Mouse (Mus musculus) kidney, embryonic 16.5 days (tissue): ENCODE results near the gene Tubb5. TPM values are rescaled to one million over a fixed set of nuclear protein-coding genes. Genes with fewer than 3 reads are reported as not detected.

Source experiments
- ATAC-seq: fragments of 200-750 bp; cut with Nextera tagmentation; 2 replicates; pipeline ENCODE4 v1.8.0; 2017; ENCODE audit warnings: moderate TSS enrichment; ENCODE audit not compliant: low FRiP score, low TSS enrichment
- H3K27ac ChIP-seq: fragments of 300-500 bp; sonication (generic); 2 replicates; pipeline ENCODE4 v1.5.1; 2014; ENCODE audit warnings: low read length
- H3K27me3 ChIP-seq: fragments of 300-500 bp; sonication (generic); 2 replicates; pipeline ENCODE4 v1.6.1; 2014; ENCODE audit warnings: low read length, control low read depth, mixed read lengths; ENCODE audit not compliant: insufficient read depth
- H3K36me3 ChIP-seq: fragments of 300-500 bp; sonication (generic); 2 replicates; pipeline ENCODE4 v1.6.1; 2014; ENCODE audit warnings: low read length, control low read depth, mixed read lengths; ENCODE audit not compliant: insufficient read depth
- H3K4me1 ChIP-seq: fragments of 300-500 bp; sonication (generic); 2 replicates; pipeline ENCODE4 v1.6.1; 2014; ENCODE audit warnings: low read length, control low read depth, mixed read lengths; ENCODE audit not compliant: insufficient read depth
- H3K4me2 ChIP-seq: fragments of 300-500 bp; sonication (generic); replicated peaks from 2 replicates; pipeline ENCODE4 v1.6.1; 2014; ENCODE audit warnings: low read depth, low read length
- H3K4me3 ChIP-seq: fragments of 300-500 bp; sonication (generic); 2 replicates; pipeline ENCODE4 v1.5.1; 2014; ENCODE audit warnings: mild to moderate bottlenecking, low read length
- H3K9ac ChIP-seq: fragments of 300-500 bp; sonication (generic); replicated peaks from 2 replicates; pipeline ENCODE4 v1.6.1; 2014; ENCODE audit warnings: low read length
- H3K9me3 ChIP-seq: fragments of 300-500 bp; sonication (generic); 2 replicates; pipeline ENCODE4 v1.6.1; 2016; ENCODE audit warnings: low read length, control low read depth
- WGBS: fragments of 180-500 bp; shearing (Covaris S2); extraction: QIAGEN DNeasy Blood & Tissue Kit; methylation state at CpG from one replicate; pipeline ENCODE4 v1.1.7; 2014; 5-methylcytosine and 5-hydroxymethylcytosine counted together
- polyA plus RNA-seq: library from polyadenylated mRNA; unstranded; fragments of >200 nt; fragmentation: Nextera tagmentation; extraction: Ambion mirVana; gene quantifications from 2 replicates; pipeline ENCODE4 v1.2.1, GENCODE M21; 2015

The Tubb5 gene
- 905 and 985 TPM in 2 replicates for polyA plus RNA-seq

DNA sequence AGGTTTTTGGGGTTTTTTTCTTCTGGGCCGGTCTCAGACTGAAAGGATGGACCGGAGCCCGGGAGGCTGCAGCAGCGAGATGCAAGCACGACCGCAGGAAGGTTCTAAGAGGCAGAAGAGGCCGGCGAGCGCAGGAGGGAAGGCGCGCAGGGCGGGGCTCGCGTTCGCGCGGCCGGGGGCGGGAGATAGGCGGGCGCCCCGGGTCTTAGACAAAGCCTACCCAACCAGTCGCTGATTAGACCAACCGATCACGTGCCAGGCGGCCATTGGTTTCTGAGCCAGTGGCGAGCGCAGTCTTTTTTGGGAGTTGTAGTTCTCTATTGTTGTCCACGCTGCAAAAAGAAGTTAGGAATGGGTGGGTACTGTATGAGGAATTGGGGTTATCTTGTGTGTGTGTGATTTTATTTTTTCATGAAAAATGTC lies at the start of gene Tubb5:
Tubb5 (minus strand) TSS at position 185 of the 423 bp plus-strand sequence.
- WGBS, result under 1% methylated on average over 29 of the region's 29 CpGs
- H3K27ac ChIP-seq, result peak within 1 kb of the TSS; percentile 99
- no peaks in the 10 kb centered on the region for H3K27me3 ChIP-seq
- peak within 1 kb of the TSS; percentile 74 for H3K4me2 ChIP-seq
- H3K9me3 ChIP-seq, result no peaks in the 10 kb centered on the region
- H3K9ac ChIP-seq, result peak within 1 kb of the TSS; percentile 99
- H3K4me3 ChIP-seq, result peak within 1 kb of the TSS; percentile 97
- H3K36me3 ChIP-seq, result peaks cover 35% of the 10 kb centered on the region
- peak; percentile 85 for ATAC-seq
- H3K4me1 ChIP-seq, result peaks cover 46% of the 10 kb centered on the region

DNA sequence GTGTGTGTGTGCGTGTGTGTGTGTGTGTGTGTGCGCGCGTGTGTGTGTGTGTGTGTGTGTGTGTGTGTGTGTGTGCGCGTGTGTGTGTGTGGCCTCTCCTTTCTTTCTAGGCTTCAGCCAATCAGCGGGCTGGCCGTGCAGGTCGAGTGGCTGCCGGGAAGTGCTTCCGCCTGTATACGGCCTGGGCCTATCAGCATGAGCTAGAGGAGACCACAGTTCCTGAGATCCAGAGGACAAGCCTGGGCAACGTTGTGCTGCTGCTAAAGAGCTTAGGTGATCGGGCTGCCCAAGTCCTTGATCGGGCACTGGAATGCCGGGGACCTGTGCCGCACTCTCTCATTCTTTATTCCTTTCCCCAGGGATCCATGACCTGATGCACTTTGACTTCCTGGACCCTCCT lies 49.6 kb upstream of the Tubb5 start:
- WGBS, result 76% methylated on average over 17 of the region's 17 CpGs

DNA sequence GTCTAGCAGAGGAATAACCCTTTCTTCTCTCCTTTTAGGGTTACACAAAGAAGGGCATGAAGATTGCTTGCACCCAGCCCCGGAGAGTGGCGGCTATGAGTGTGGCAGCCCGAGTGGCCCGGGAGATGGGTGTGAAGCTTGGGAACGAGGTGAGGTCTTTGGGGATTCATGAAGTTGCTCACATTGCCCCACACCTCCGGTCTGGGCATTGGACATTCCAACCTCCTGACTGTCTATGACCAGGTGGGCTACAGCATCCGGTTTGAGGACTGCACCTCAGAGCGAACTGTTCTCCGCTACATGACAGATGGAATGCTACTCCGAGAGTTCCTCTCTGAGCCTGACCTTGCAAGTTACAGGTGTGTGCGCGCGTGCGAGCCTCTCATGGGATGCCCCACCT lies 45.7 kb upstream of the Tubb5 start:
- Histone ChIP-seq H3K27ac (no peak overlapping the region), H3K9me3 (no peaks in the 10 kb centered on the region), H3K27me3 (no peaks in the 10 kb centered on the region), H3K4me2 (no peak overlapping the region), H3K36me3 (peaks cover 64% of the 10 kb centered on the region), H3K4me1 (peaks cover 12% of the 10 kb centered on the region), H3K9ac (no peak overlapping the region), H3K4me3 (no peak overlapping the region)
- WGBS, result 94% methylated on average over 14 of the region's 14 CpGs
- ATAC-seq, result no peak

More for the DNA sequence above, 49.6 kb upstream of the Tubb5 start:
- no peaks in the 10 kb centered on the region for H3K9me3 ChIP-seq
- ATAC-seq, result no peak
- no peak overlapping the region for H3K27ac ChIP-seq
- H3K4me3 ChIP-seq, result no peak overlapping the region
- no peaks in the 10 kb centered on the region for H3K27me3 ChIP-seq
- no peak overlapping the region for H3K9ac ChIP-seq
- no peaks in the 10 kb centered on the region for H3K4me1 ChIP-seq
- H3K4me2 ChIP-seq, result no peak overlapping the region
- H3K36me3 ChIP-seq, result peaks cover 90% of the 10 kb centered on the region

DNA sequence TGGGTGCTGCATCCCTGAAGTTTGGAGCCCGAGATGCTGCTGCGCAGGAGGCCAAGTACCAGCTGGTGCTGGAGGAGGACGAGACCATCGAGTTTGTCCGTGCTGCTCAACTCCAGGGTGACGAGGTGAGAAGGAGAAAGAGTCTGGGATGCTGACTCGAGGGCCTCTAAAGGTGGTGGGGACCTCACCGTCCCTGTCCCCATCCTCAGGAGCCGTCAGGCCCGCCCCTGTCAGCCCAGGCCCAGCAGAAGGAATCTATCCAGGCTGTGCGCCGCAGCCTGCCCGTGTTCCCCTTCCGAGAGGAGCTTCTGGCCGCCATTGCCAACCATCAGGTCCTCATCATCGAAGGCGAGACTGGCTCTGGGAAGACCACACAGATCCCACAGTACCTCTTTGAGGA lies 44.8 kb upstream of the Tubb5 start:
- H3K4me1 ChIP-seq, result peaks cover 12% of the 10 kb centered on the region
- peaks cover 57% of the 10 kb centered on the region for H3K36me3 ChIP-seq
- H3K9ac ChIP-seq, result no peak overlapping the region
- 94% methylated on average over 17 of the region's 17 CpGs for WGBS
- ATAC-seq, result no peak
- H3K4me2 ChIP-seq, result no peak overlapping the region
- no peak overlapping the region for H3K4me3 ChIP-seq
- H3K27me3 ChIP-seq, result no peaks in the 10 kb centered on the region
- no peaks in the 10 kb centered on the region for H3K9me3 ChIP-seq
- H3K27ac ChIP-seq, result no peak overlapping the region

DNA sequence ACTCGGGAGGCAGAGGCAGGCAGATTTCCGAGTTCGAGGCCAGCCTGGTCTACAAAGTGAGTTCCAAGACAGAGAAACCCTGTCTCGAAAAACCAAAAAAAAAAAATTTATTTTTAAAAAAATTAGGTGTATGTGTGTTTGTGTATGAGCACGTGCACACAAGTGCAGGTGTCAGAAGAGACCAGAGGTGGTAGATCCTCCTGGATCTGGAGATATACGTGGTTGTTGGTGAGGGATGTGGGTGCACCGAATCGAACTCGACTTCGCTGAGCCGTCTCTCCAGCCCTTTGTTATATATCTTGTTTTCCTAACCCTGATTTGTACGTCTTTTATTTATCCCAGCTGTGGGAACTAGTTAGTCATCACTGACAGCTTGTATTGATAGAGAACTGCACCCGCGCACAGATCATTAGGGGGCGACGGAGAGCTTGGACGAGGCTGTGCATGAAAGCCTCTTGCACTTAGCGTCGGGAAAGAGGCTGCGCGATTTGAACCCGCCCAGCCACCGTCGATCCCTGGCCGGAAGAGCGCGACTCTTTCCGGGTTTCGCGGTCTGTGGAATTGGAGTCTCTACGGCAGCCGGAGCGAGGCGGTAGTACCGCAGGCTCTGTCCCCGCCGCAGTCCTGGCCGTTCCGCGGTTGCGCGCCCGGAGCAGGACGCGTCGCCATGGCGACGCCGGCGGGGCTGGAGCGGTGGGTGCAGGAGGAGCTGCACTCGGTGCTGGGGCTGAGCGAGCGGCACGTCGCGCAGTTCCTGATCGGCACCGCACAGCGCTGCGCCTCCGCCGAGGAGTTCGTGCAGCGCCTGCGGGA lies 41.3 kb upstream of the Tubb5 start, which contains the start of gene Dhx16:
Dhx16 (plus strand) TSS at position 575 of the 813 bp plus-strand sequence.
- no peaks in the 10 kb centered on the region for H3K9me3 ChIP-seq
- H3K36me3 ChIP-seq, result peaks cover 39% of the 10 kb centered on the region
- H3K4me3 ChIP-seq, result peak within 1 kb of the TSS; percentile 82
- H3K27me3 ChIP-seq, result no peaks in the 10 kb centered on the region
- peak within 1 kb of the TSS; percentile 59; the same call in 1 of the 2 replicates for H3K27ac ChIP-seq
- H3K9ac ChIP-seq, result peak within 1 kb of the TSS; percentile 87
- 5% methylated on average over 66 of the region's 66 CpGs for WGBS
- peak within 1 kb of the TSS; percentile 66 for H3K4me2 ChIP-seq
- peak; percentile 95 for ATAC-seq
- peaks cover 12% of the 10 kb centered on the region for H3K4me1 ChIP-seq

DNA sequence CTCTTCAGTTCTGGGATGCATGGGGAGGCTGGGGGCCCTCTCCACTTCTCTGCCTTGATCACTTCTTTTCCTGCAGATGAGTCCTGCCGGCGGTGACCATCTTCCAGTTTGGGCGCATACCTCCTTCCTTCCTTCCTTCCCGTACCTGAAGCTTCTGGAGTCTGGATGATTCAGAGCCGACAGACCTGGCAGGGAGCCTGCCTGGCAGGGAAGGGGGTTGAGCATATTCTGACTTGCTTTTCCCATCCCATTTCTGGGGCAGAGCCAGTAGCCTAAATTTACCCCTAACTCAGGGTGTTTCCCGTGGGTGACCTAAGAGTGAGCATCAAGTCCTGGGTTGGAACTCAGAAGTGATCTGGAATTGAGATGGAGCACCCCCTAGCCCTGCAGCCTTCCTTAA lies 36.6 kb upstream of the Tubb5 start:
- 80% methylated on average over 6 of the region's 6 CpGs for WGBS
- ATAC-seq, result no peak
- Histone ChIP-seq H3K36me3 (peaks cover 16% of the 10 kb centered on the region; the same call in 1 of the 2 replicates), H3K4me2 (no peak overlapping the region), H3K27me3 (no peaks in the 10 kb centered on the region), H3K9me3 (peaks cover 4% of the 10 kb centered on the region; the same call in 1 of the 2 replicates), H3K4me1 (peaks cover 21% of the 10 kb centered on the region), H3K4me3 (no peak overlapping the region), H3K9ac (no peak overlapping the region), H3K27ac (no peak overlapping the region)

DNA sequence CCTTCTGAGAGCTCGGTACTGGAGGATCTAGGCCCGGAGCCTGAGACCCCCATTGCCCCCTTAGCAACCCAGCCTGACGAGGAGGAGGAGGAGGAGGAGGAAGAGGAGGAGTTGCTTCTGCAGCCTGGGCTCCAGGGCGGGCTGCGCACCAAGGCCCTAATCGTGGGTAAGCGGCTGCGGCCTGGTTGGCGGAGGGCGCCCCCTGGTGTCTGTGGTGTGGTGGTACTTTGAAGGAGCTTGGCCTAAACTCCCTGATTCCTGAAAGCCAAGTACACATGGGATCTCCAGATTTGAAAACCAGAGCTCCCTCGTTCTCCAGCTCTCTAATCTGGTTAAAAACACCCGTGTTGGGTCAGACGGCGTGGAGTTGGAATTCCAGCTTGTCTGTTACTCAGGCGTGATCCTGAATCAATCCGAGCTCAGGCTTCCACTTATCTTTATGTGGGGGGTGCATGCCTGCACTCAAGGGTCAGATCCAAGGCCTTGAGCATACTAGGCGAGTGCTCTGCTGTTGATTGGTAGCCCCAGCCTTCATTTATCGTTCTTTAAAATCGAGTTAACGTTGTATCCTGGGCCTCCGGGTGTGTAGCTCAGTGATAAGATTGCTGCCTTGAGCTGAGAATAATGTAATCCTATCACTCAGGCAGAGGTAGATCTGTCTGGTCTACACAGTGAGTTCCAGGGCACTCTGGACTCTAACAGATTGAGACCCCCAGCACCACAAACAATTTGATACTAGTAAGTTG lies 35.8 kb upstream of the Tubb5 start:
- H3K9me3 ChIP-seq, result peaks cover 4% of the 10 kb centered on the region; the same call in 1 of the 2 replicates
- H3K27me3 ChIP-seq, result no peaks in the 10 kb centered on the region
- peaks cover 16% of the 10 kb centered on the region; the same call in 1 of the 2 replicates for H3K36me3 ChIP-seq
- peak overlapping the region; percentile 53; the same call in 1 of the 2 replicates for H3K27ac ChIP-seq
- 35% methylated on average over 20 of the region's 21 CpGs for WGBS
- peak overlapping the region; percentile 48; the same call in 1 of the 2 replicates for H3K9ac ChIP-seq
- peak overlapping the region; percentile 44; the same call in 1 of the 2 replicates for H3K4me2 ChIP-seq
- peak; percentile 53; the same call in 1 of the 2 replicates for ATAC-seq
- H3K4me3 ChIP-seq, result peak overlapping the region; percentile 20; the same call in 1 of the 2 replicates
- peaks cover 26% of the 10 kb centered on the region for H3K4me1 ChIP-seq

DNA sequence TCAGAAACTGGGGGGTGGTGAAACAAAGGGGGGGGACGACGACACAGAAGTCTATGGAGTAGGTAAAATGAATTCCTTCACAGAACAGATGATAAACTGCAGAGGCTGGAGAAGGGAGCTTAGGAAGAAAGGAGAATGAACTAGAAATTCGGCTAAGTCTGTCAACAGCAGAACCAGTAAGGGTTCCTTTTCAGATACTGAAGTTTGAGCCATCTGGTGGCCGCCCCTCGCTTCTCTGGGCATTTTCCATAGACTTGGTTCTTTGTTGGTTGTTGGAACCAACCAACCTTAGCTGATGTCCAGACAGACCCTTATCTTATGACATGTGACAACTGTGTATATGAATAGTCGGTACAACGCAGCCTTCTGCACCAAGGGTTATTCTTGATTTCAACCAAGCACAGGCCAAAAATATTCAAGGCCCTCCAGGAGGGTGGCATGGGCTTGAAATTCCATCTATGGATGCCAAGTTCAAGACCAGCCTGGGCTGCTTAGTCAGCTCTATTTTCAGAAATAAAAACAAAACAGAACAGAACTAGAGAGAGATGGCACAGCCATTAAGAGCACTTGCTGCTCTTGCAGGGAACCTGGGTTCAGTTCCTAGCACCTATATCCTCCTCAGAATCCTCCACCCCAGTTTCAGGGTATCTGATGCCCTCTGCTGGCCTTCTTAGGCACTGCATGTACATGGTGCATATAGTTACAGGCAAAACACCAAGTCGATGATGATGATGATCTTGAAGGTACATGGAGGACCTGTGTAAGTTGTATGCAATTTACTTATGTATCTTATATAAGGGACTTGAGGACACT lies 33.0 kb upstream of the Tubb5 start:
- Histone ChIP-seq H3K4me3 (peak overlapping the region; percentile 68), H3K9me3 (peaks cover 4% of the 10 kb centered on the region; the same call in 1 of the 2 replicates), H3K4me2 (peak overlapping the region; percentile 83), H3K9ac (peak overlapping the region; percentile 85; the same call in 1 of the 2 replicates), H3K27ac (peak overlapping the region; percentile 98), H3K36me3 (peaks cover 15% of the 10 kb centered on the region; the same call in 1 of the 2 replicates), H3K27me3 (no peaks in the 10 kb centered on the region), H3K4me1 (peaks cover 43% of the 10 kb centered on the region)
- ATAC-seq, result no peak
- 82% methylated on average over 8 of the region's 8 CpGs for WGBS
